Mouse (Mus musculus) E14TG2a.4 (cell line): ENCODE measurements around the gene Csrnp2.

Experiments used
- CTCF ChIP-seq: conservative IDR thresholded peaks from 2 replicates; pipeline ENCODE4 v1.5.1; 2014; ENCODE audit warnings: low read length
- POU5F1 ChIP-seq: IDR thresholded peaks from 2 replicates; pipeline ENCODE4 v1.6.1; 2014; ENCODE audit warnings: low read length, borderline replicate concordance

- TF ChIP-seq CTCF: peak; percentile 76
- TF ChIP-seq POU5F1: no peak
Measured at GRCm38 (mm10) chr15:100463712-100464111, 31.6 kb downstream of the Csrnp2 start.
